ENCODE assay signal across 10 mouse cellular contexts in the genomic region with DNA sequence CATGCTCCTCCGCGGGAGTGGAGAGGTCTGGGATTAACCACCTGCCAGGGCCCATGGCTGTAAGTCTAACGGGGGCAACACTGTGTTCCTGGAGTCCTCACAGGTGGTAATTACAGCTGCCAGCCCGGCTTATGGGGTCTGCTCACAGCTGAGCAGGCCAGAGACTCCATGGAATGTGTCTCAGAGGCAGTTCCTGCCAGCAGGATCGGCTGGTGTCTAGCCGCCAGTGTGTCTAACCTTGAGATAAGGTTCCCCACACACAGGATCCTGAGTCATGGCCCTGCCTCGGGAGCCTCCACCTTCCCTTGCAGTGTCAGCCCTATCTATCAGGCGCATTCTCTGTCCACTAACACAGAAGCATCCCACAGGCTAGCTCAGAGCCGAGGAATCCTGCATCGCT. TPM values are rescaled to one million over a fixed set of nuclear protein-coding genes. Genes with fewer than 3 reads are reported as not detected.
DNase-seq lines count a peak whose midpoint lies in the region; ATAC-seq and TF ChIP-seq lines count a peak whose summit lies in the region.
"Had no signal": no experiment of that assay in that cellular context is flagged by ENCODE, and none has a peak within 500 bp of the region (broad histone marks: within the 10 kb centered on the region; RNA-seq: fewer than 3 reads in every experiment).

No protein-coding gene starts in this region.

- peak; percentile 59 for DNase-seq in cerebellum, adult 9-10 months
- DNase-seq in cerebellum, postnatal 14 days: no peak
- DNase-seq in MEL (ENCODE audit: low read depth, low spot score): peak; percentile 86
- peak; percentile 35 for DNase-seq in heart, adult 8-10 months (ENCODE audit: low spot score)
- DNase-seq in limb, embryonic 14.5 days (ENCODE audit: low spot score): peak; percentile 49
- DNase-seq in gastrocnemius, postnatal 14 days: no peak
- no peak for DNase-seq in gastrocnemius, adult 2 months
- DNase-seq in left cerebral cortex, postnatal 4 days: no peak
- DNase-seq: thymus, adult 18-20 months had no signal

- TF ChIP-seq CTCF in MEL (IDR thresholded peaks at IDR 0.05 in 2 of 3, conservative IDR thresholded peaks at IDR 0.05 in 1 of 3; ENCODE audit: control insufficient read depth in 1 of 3, insufficient read depth in 1 of 3, low read depth in 2 of 3, low read length in 3 of 3, poor library complexity in 1 of 3, severe bottlenecking in 1 of 3): no peak
- no peak for TF ChIP-seq CTCF in gastrocnemius, adult 2 months (IDR thresholded peaks at IDR 0.05)

- peaks cover 3% of the 10 kb centered on the region; the same call in 1 of the 2 replicates for H3K79me2 ChIP-seq in MEL (ENCODE audit: control insufficient read depth, insufficient read depth, low read length, poor library complexity)

- intact Hi-C loops in gastrocnemius, postnatal 14 days (cut with DNase I; ENCODE audit: low total_unique reads): no loop called here
- intact Hi-C loops in gastrocnemius, adult 2 months (cut with DNase I): no loop called here
- intact Hi-C loops in left cerebral cortex, postnatal 4 days (cut with DNase I): no loop called here

- peak in 1 of 2 experiments; percentile 42; a peak in 1 of 4 replicates for TF ChIP-seq POLR2A in MEL (IDR thresholded peaks at IDR 0.05; ENCODE audit: control insufficient read depth in 1 of 2, insufficient read depth in 1 of 2, low read depth in 1 of 2, low read length in 2 of 2, poor library complexity in 1 of 2)
- no peak for TF ChIP-seq POLR2A in limb, embryonic 14.5 days (IDR thresholded peaks at IDR 0.05; ENCODE audit: borderline replicate concordance, extremely low read depth, insufficient read depth, insufficient read length)

- peak overlapping the region; percentile 57 for H3K9ac ChIP-seq in MEL (ENCODE audit: control insufficient read depth, low read depth, low read length, poor library complexity, severe bottlenecking)
- H3K9ac ChIP-seq in limb, embryonic 14.5 days (ENCODE audit: low read depth, low read length, severe bottlenecking): no peak overlapping the region

- H3K9me3 ChIP-seq in MEL (replicated peaks; ENCODE audit: insufficient read depth, low read length): no peaks in the 10 kb centered on the region
- no peaks in the 10 kb centered on the region for H3K9me3 ChIP-seq in limb, embryonic 14.5 days (ENCODE audit: control insufficient read depth, low read length)

- ATAC-seq in limb, embryonic 14.5 days (ENCODE audit: low FRiP score, low read depth): peak; percentile 71

- H3K4me1 ChIP-seq in MEL (ENCODE audit: control insufficient read depth in 1 of 2, insufficient read depth in 2 of 2, low read length in 2 of 2): peaks cover 0 to 29% of the 10 kb centered on the region in 2 experiments; a peak in 2 of 4 replicates
- peaks cover 22% of the 10 kb centered on the region for H3K4me1 ChIP-seq in limb, embryonic 14.5 days (ENCODE audit: control insufficient read depth, insufficient read depth, low read length)

- peaks cover 0 to 10% of the 10 kb centered on the region in 2 experiments; a peak in 2 of 4 replicates for H3K36me3 ChIP-seq in MEL (ENCODE audit: control insufficient read depth in 1 of 2, insufficient read depth in 2 of 2, low read length in 2 of 2)
- no peaks in the 10 kb centered on the region for H3K36me3 ChIP-seq in limb, embryonic 14.5 days (ENCODE audit: control insufficient read depth, insufficient read depth, low read length)

- H3K4me3 ChIP-seq in MEL (ENCODE audit: control insufficient read depth in 1 of 2, insufficient read depth in 1 of 2, low read depth in 2 of 2, low read length in 2 of 2): peak overlapping the region in 1 of 2 experiments; percentile 5; a peak in 1 of 4 replicates
- H3K4me3 ChIP-seq in limb, embryonic 14.5 days (replicated peaks; ENCODE audit: low read length): no peak overlapping the region
- H3K4me3 ChIP-seq in gastrocnemius, adult 2 months: no peak overlapping the region

- peak overlapping the region; percentile 45 for H3K27ac ChIP-seq in MEL (ENCODE audit: control insufficient read depth, low read depth, low read length)
- H3K27ac ChIP-seq in limb, embryonic 14.5 days (replicated peaks; ENCODE audit: low read depth, low read length): no peak overlapping the region
- H3K27ac ChIP-seq in gastrocnemius, adult 2 months: no peak overlapping the region
- H3K27ac ChIP-seq: kidney, postnatal 0 days had no signal

- no peak overlapping the region for H3K4me2 ChIP-seq in limb, embryonic 14.5 days (replicated peaks; ENCODE audit: low read depth, low read length, severe bottlenecking)

- no peaks in the 10 kb centered on the region for H3K27me3 ChIP-seq in MEL (ENCODE audit: control insufficient read depth in 1 of 2, insufficient read depth in 2 of 2, low read length in 2 of 2)
- H3K27me3 ChIP-seq in limb, embryonic 14.5 days (ENCODE audit: control insufficient read depth, insufficient read depth, low read length): peaks cover 6% of the 10 kb centered on the region; the same call in 1 of the 2 replicates

- 43% methylated on average over 10 of the region's 10 CpGs for WGBS in limb, embryonic 14.5 days

- TF ChIP-seq EP300 in MEL (IDR thresholded peaks at IDR 0.05; ENCODE audit: low read depth in 1 of 2, low read length in 2 of 2): peak; percentile 47 to 64

- TF ChIP-seq RAD21 in MEL (IDR thresholded peaks at IDR 0.05; ENCODE audit: low read depth, low read length): no peak

TF ChIP-seq in MEL, 35 proteins besides CTCF, POLR2A, EP300 and RAD21:
- TF ChIP-seq TCF12 (IDR thresholded peaks at IDR 0.05; ENCODE audit: low read depth, low read length): peak; percentile 46; the same call in 1 of the 2 replicates
- TF ChIP-seq RCOR1 (IDR thresholded peaks at IDR 0.05; ENCODE audit: low read depth, low read length): 0 out of 2 replicates have a peak, but pooled peaks have one; percentile 27
- no peak for TF ChIP-seq NRF1 (IDR thresholded peaks at IDR 0.05; ENCODE audit: insufficient read depth, low read depth, low read length, poor library complexity, severe bottlenecking)
- TF ChIP-seq TAL1 (IDR thresholded peaks at IDR 0.05; ENCODE audit: low read length): peak; percentile 52
- TF ChIP-seq GATA1 (IDR thresholded peaks at IDR 0.05; ENCODE audit: low read depth, low read length): peak; percentile 54

RNA-seq across cellular contexts. Expression of gene Man1c1, which starts 41.0 kb away (rescaled TPM):
- 1.6 and 1.9 TPM in 2 replicates for total RNA-seq in MEL (2012; rRNA removed)
- polyA plus RNA-seq in MEL (2012; ENCODE audit: insufficient read depth in 1 of 2, insufficient read length in 2 of 2, low read depth in 1 of 2, low replicate concordance in 2 of 2, missing spikeins in 1 of 2): 1 to 10 TPM in 1 of 2 experiments, not detected in 1; 5.2 TPM
- 10 to 100 TPM; 22.6 to 26.7 (median 25.3) TPM for total RNA-seq in heart, adult 8-10 months (2022)
- 9.1 and 10.6 TPM in 2 replicates for polyA plus RNA-seq in limb, embryonic 14.5 days (2012; rRNA removed)
- 5.1 and 5.9 TPM in 2 replicates for polyA plus RNA-seq in limb, embryonic 14.5 days (2014; fragmentation: Nextera tagmentation; extraction: Ambion mirVana)
- 1 to 10 TPM; 7.9 to 9.5 TPM for total RNA-seq in gastrocnemius, postnatal 14 days (2021)
- 1 to 10 TPM; 2.9 to 4.2 TPM for total RNA-seq in gastrocnemius, adult 2 months (2021)
- 10 to 100 TPM; 12.2 to 13.7 TPM for total RNA-seq in left cerebral cortex, postnatal 4 days (2021)

Comparison
In these comparisons a context has a peak if more than half of its experiments do, and no peak if none do; other contexts are left out.
1. DNase-seq: peak in cerebellum, adult 9-10 months (single experiment), MEL (single experiment), heart, adult 8-10 months (single experiment) and limb, embryonic 14.5 days (single experiment); none in cerebellum, postnatal 14 days (0 of 2), gastrocnemius, postnatal 14 days (single experiment), gastrocnemius, adult 2 months (single experiment) and left cerebral cortex, postnatal 4 days (single experiment).